Mouse (Mus musculus): Measurements from ENCODE around the gene Iqcf1. TPM values are rescaled to one million over a fixed set of nuclear protein-coding genes. Genes with fewer than 3 reads are reported as not detected.

The Iqcf1 gene
- polyA plus RNA-seq, 1 experiment from 2014 or later = not detected

- Histone ChIP-seq H3K4me1 (replicated peaks) (peaks cover 59% of the 10 kb centered on the region), H3K4me3 (replicated peaks) (peak overlapping the region; percentile 81), H3K9ac (replicated peaks) (peak overlapping the region; percentile 42; the same call in 1 of the 2 replicates), H3K4me2 (peak overlapping the region; percentile 96), H3K27ac (peak overlapping the region; percentile 94), H3K27me3 (no peaks in the 10 kb centered on the region), H3K36me3 (peaks cover 50% of the 10 kb centered on the region), H3K9me3 (no peaks in the 10 kb centered on the region)
- no peak for ATAC-seq (ENCODE audit: insufficient number of reproducible peaks, insufficient read depth, low FRiP score, low TSS enrichment, low read depth)
- WGBS = 49% methylated on average over 9 of the region's 9 CpGs
Measured at GRCm38 (mm10) chr9:106457163-106457559, 42.6 kb upstream of the Iqcf1 start.

GRCm38 (mm10) chr9:106457920-106458319 lies 41.8 kb upstream of the Iqcf1 start:
- Histone ChIP-seq H3K9me3 (no peaks in the 10 kb centered on the region), H3K4me2 (no peak overlapping the region), H3K27ac (no peak overlapping the region), H3K27me3 (no peaks in the 10 kb centered on the region), H3K4me1 (replicated peaks) (peaks cover 51% of the 10 kb centered on the region), H3K9ac (replicated peaks) (peak overlapping the region; percentile 31; the same call in 1 of the 2 replicates), H3K4me3 (replicated peaks) (no peak overlapping the region), H3K36me3 (peaks cover 57% of the 10 kb centered on the region)
- ATAC-seq (ENCODE audit: insufficient number of reproducible peaks, insufficient read depth, low FRiP score, low TSS enrichment, low read depth) = no peak
- WGBS = 79% methylated on average over 5 of the region's 5 CpGs

DNA sequence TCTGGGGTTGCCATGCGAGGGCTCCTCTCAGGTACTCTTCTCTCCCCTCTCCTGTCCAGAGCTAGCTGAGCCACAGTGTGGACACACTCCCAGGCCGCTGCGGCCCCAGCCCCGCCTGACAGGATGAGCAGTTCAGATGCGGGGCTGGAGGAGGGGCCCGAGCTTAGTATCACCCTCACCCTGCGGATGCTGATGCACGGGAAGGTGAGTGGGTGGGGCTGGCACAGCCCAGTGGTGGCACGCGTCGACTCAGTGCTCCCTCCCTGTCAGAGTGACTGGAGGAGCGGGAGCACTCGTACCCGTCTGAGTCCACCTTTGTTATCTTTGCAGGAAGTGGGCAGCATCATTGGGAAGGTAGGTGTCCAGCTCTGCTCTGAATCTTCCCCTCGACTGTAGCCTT lies 39.8 kb upstream of the Iqcf1 start:
- Histone ChIP-seq H3K27ac (no peak overlapping the region), H3K27me3 (no peaks in the 10 kb centered on the region), H3K9ac (replicated peaks) (no peak overlapping the region), H3K9me3 (no peaks in the 10 kb centered on the region), H3K4me3 (replicated peaks) (no peak overlapping the region), H3K36me3 (peaks cover 74% of the 10 kb centered on the region), H3K4me1 (replicated peaks) (peaks cover 50% of the 10 kb centered on the region), H3K4me2 (no peak overlapping the region)
- 83% methylated on average over 15 of the region's 15 CpGs for WGBS
- no peak for ATAC-seq (ENCODE audit: insufficient number of reproducible peaks, insufficient read depth, low FRiP score, low TSS enrichment, low read depth)

DNA sequence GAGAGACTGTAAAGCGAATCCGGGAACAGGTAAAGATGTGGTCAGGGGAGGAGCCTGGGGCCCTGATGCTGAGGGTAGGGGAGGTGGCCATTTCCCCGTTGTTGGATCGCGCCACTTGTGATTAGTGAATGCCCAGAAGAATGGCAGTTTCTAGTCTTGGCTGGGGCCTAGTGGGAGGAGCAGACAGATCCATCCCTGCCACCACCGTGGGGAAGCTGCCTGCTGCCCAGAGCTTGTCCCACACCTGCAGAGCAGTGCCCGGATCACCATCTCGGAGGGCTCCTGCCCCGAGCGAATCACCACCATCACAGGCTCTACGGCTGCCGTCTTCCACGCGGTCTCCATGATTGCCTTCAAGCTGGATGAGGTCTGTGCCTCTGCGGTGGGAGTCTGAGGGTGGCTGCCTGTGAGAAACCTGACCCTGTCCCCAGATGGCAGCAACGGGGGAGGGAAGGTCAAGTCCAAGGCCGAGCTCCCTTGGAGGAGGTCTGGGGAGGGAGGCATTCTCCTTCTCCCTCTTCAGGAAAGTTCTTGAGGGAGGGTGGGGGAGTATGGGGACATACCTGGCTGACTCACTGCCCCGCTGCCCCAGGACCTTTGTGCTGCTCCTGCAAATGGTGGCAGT lies 39.3 kb upstream of the Iqcf1 start:
- H3K36me3 ChIP-seq = peaks cover 74% of the 10 kb centered on the region
- 73% methylated on average over 18 of the region's 18 CpGs for WGBS
- no peak overlapping the region for H3K27ac ChIP-seq
- H3K4me2 ChIP-seq = no peak overlapping the region
- H3K4me1 ChIP-seq (replicated peaks) = peaks cover 50% of the 10 kb centered on the region
- H3K27me3 ChIP-seq = peaks cover under 1% of the 10 kb centered on the region; the same call in 1 of the 2 replicates
- H3K9me3 ChIP-seq = no peaks in the 10 kb centered on the region
- no peak overlapping the region for H3K4me3 ChIP-seq (replicated peaks)
- ATAC-seq (ENCODE audit: insufficient number of reproducible peaks, insufficient read depth, low FRiP score, low TSS enrichment, low read depth) = no peak
- no peak overlapping the region for H3K9ac ChIP-seq (replicated peaks)

GRCm38 (mm10) chr9:106461026-106461415 lies 38.7 kb upstream of the Iqcf1 start:
- 92% methylated on average over 9 of the region's 9 CpGs for WGBS
- peaks cover 73% of the 10 kb centered on the region for H3K36me3 ChIP-seq
- peaks cover 5% of the 10 kb centered on the region; the same call in 1 of the 2 replicates for H3K27me3 ChIP-seq
- no peak for ATAC-seq (ENCODE audit: insufficient number of reproducible peaks, insufficient read depth, low FRiP score, low TSS enrichment, low read depth)
- H3K9me3 ChIP-seq = no peaks in the 10 kb centered on the region
- no peak overlapping the region for H3K9ac ChIP-seq (replicated peaks)
- no peak overlapping the region for H3K4me2 ChIP-seq
- H3K4me3 ChIP-seq (replicated peaks) = no peak overlapping the region
- H3K4me1 ChIP-seq (replicated peaks) = peaks cover 50% of the 10 kb centered on the region
- no peak overlapping the region for H3K27ac ChIP-seq

DNA sequence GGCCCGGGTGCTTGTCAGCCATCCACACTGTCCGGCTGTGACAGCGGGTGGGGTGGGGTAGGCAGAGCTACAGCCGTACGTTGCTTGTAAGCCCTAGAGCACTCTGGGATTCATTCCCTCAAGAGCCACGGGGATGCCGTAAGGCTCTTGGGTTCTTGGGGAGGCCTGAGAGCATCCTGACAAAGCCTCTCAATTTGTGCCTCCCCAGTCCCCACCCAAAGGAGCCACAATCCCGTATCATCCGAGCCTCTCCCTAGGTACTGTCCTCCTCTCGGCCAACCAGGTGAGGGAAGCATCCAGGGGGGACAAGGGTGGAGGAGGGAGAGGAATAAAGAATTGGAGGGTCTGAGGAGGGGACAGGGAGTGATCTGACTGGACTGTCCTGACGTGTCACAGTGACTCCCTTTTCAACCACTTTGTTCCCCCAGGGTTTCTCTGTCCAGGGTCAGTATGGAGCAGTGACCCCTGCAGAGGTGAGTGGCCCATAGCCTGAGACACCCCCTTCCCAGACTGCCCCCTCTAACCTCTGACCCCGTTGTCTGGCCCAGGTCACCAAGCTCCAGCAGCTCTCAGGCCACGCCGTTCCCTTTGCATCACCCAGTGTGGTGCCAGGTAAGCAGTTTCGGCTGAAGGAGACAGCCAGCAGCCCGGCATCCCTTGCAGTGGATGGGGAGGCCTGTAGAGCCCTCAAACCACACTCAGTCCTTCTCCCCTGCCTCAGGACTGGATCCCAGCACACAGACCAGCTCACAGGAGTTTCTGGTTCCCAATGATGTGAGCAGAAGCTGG lies 37.9 kb upstream of the Iqcf1 start:
- Histone ChIP-seq H3K9me3 (no peaks in the 10 kb centered on the region), H3K9ac (replicated peaks) (no peak overlapping the region), H3K36me3 (peaks cover 66% of the 10 kb centered on the region), H3K4me2 (no peak overlapping the region), H3K27ac (no peak overlapping the region), H3K4me1 (replicated peaks) (peaks cover 43% of the 10 kb centered on the region), H3K4me3 (replicated peaks) (no peak overlapping the region), H3K27me3 (peaks cover 8% of the 10 kb centered on the region; the same call in 1 of the 2 replicates)
- 88% methylated on average over 16 of the region's 16 CpGs for WGBS
- no peak for ATAC-seq (ENCODE audit: insufficient number of reproducible peaks, insufficient read depth, low FRiP score, low TSS enrichment, low read depth)

- peaks cover 8% of the 10 kb centered on the region; the same call in 1 of the 2 replicates for H3K27me3 ChIP-seq
- WGBS = 91% methylated on average over 12 of the region's 12 CpGs
- H3K4me2 ChIP-seq = no peak overlapping the region
- H3K4me1 ChIP-seq (replicated peaks) = peaks cover 38% of the 10 kb centered on the region
- no peak overlapping the region for H3K27ac ChIP-seq
- no peak overlapping the region for H3K9ac ChIP-seq (replicated peaks)
- H3K9me3 ChIP-seq = no peaks in the 10 kb centered on the region
- no peak for ATAC-seq (ENCODE audit: insufficient number of reproducible peaks, insufficient read depth, low FRiP score, low TSS enrichment, low read depth)
- H3K36me3 ChIP-seq = peaks cover 60% of the 10 kb centered on the region
- H3K4me3 ChIP-seq (replicated peaks) = no peak overlapping the region
Measured at GRCm38 (mm10) chr9:106462430-106462800, 37.4 kb upstream of the Iqcf1 start.

DNA sequence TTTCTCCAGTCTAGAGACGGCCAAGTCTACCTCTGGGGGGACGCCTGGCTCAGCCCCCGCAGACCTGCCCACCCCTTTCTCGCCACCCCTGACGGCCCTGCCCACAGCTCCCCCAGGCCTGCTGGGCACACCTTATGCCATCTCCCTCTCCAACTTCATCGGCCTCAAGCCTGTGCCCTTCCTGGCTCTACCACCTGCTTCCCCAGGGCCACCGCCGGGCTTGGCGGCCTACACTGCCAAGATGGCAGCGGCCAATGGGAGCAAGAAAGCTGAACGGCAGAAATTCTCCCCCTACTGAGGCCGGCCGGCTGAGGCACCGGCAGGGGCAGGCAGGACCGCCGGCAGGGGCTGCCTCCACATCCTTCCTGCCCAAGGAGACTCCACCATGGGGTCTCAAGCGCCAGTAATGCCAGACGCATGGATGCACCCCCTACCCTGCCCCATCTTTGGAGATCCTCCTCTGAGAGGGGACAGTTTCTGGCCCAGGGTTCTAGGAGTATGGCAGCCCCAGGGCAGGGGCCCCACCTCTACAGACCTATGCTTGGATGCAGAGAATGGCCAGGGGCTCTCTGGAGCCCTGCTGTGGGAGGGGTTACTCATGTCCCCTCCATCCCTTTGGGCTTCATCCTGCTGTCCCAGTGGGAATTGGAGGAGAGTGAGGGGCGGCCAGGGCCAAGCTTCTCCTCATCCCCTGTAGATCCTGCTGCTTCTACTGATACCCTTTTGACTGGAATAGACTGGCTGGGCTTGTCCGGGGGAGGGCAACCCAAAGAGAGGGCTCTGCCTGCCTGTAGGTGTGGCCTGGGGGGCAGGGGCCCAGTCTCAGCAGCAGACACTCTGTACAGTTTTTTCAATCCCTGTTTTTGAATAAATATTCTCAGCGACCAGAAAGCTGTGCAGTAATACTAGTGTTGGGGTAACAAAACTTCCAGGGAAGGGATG lies 36.4 kb upstream of the Iqcf1 start:
- H3K27ac ChIP-seq = peak overlapping the region; percentile 29; the same call in 1 of the 2 replicates
- peaks cover 29% of the 10 kb centered on the region for H3K4me1 ChIP-seq (replicated peaks)
- H3K27me3 ChIP-seq = peaks cover 8% of the 10 kb centered on the region; the same call in 1 of the 2 replicates
- H3K36me3 ChIP-seq = peaks cover 52% of the 10 kb centered on the region
- WGBS = 88% methylated on average over 21 of the region's 21 CpGs
- no peak for ATAC-seq (ENCODE audit: insufficient number of reproducible peaks, insufficient read depth, low FRiP score, low TSS enrichment, low read depth)
- no peak overlapping the region for H3K9ac ChIP-seq (replicated peaks)
- no peak overlapping the region for H3K4me3 ChIP-seq (replicated peaks)
- H3K4me2 ChIP-seq = no peak overlapping the region
- no peaks in the 10 kb centered on the region for H3K9me3 ChIP-seq

GRCm38 (mm10) chr9:106464751-106465541 lies 34.8 kb upstream of the Iqcf1 start:
- Histone ChIP-seq H3K4me2 (peak overlapping the region; percentile 99), H3K27ac (peak overlapping the region; percentile 67), H3K9me3 (no peaks in the 10 kb centered on the region), H3K4me3 (replicated peaks) (peak overlapping the region; percentile 66), H3K4me1 (replicated peaks) (peaks cover 24% of the 10 kb centered on the region), H3K27me3 (peaks cover 8% of the 10 kb centered on the region; the same call in 1 of the 2 replicates), H3K36me3 (peaks cover 46% of the 10 kb centered on the region), H3K9ac (replicated peaks) (peak overlapping the region; percentile 82)
- ATAC-seq (ENCODE audit: insufficient number of reproducible peaks, insufficient read depth, low FRiP score, low TSS enrichment, low read depth) = peak; percentile 61
- 1% methylated on average over 99 of the region's 99 CpGs for WGBS

GRCm38 (mm10) chr9:106465571-106466200 lies 34.1 kb upstream of the Iqcf1 start, which contains the start of gene Gpr62:
Gene Gpr62 (minus strand): TSS chr9:106465938.
- H3K9me3 ChIP-seq = no peaks in the 10 kb centered on the region
- 27% methylated on average over 26 of the region's 26 CpGs for WGBS
- H3K36me3 ChIP-seq = peaks cover 39% of the 10 kb centered on the region
- peak within 1 kb of the TSS; percentile 82 for H3K9ac ChIP-seq (replicated peaks)
- ATAC-seq (ENCODE audit: insufficient number of reproducible peaks, insufficient read depth, low FRiP score, low TSS enrichment, low read depth) = no peak
- peaks cover 19% of the 10 kb centered on the region for H3K4me1 ChIP-seq (replicated peaks)
- peaks cover 8% of the 10 kb centered on the region; the same call in 1 of the 2 replicates for H3K27me3 ChIP-seq
- peak within 1 kb of the TSS; percentile 67 for H3K27ac ChIP-seq
- peak within 1 kb of the TSS; percentile 99 for H3K4me2 ChIP-seq
- peak within 1 kb of the TSS; percentile 66 for H3K4me3 ChIP-seq (replicated peaks)
